Mouse (Mus musculus): Measurements from ENCODE around the gene Ptges3. TPM values are rescaled to one million over a fixed set of nuclear protein-coding genes. Genes with fewer than 3 reads are reported as not detected.

Gene Ptges3
- polyA plus RNA-seq (2016; fragmentation: Nextera tagmentation; extraction: Ambion mirVana), result 544 and 661 TPM in 2 replicates

DNA sequence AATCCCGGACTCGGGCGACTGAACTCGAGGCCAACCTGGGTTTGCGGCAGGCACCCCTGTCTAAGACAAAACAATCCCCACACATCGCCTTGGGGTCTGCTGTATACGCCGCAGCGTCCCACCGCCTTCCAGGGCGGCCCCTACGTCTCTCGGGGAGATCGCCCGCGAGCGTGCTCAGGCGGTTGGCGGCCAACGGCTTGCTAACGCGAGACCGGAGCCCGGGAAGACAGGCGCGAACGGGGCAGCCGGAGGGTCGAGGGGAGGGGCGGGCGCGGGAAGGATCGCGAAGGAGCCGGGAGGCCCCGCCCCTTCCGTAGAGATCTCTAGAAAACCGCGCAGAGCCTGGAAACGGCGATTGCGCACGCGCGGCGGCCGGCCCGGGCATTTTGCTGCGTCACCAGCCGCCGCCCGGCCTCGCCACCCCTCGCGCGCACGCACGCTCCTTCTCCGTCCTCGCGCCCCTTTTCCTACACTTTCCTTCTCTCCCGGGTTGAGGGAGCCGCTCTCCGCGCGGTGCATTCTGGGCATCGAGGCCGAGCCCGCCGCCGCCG is at the start of gene Ptges3:
Gene Ptges3 (plus strand): TSS at position 354 of the 551 bp plus-strand sequence.
- peak; percentile 98 for DNase-seq (ENCODE audit: low spot score)
- H3K9me3 ChIP-seq, result no peaks in the 10 kb centered on the region
- H3K27ac ChIP-seq, result peak within 1 kb of the TSS; percentile 95
- H3K4me1 ChIP-seq (replicated peaks), result peaks cover 34% of the 10 kb centered on the region
- WGBS, result under 1% methylated on average over 72 of the region's 72 CpGs
- peaks cover 28% of the 10 kb centered on the region for H3K36me3 ChIP-seq
- no peaks in the 10 kb centered on the region for H3K27me3 ChIP-seq (ENCODE audit: insufficient read depth, poor library complexity, severe bottlenecking)
- peak within 1 kb of the TSS; percentile 99 for H3K4me3 ChIP-seq

DNA sequence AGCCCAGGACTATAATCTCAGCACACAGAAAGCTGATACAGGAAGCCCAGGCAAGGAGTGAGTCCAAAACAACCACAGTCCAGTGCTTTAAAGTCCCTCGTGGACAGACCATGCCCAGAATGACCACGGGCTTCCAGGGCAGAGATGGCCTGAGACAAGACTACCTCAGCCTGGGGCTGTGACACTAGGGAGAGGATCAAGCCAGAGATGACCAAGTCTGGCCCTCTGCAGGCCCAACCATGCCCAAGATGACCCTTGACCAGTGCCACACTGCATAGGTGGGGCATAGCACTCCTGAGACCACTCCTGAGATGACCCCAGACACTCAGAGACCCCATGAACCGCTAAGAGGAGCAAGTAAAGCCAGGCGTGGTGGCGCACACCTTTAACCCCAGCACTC is 49.0 kb upstream of the Ptges3 start:
- Histone ChIP-seq H3K4me1 (replicated peaks) (no peaks in the 10 kb centered on the region), H3K36me3 (no peaks in the 10 kb centered on the region), H3K9me3 (no peaks in the 10 kb centered on the region), H3K27ac (no peak overlapping the region), H3K27me3 (ENCODE audit: insufficient read depth, poor library complexity, severe bottlenecking) (no peaks in the 10 kb centered on the region), H3K4me3 (no peak overlapping the region)
- no peak for DNase-seq (ENCODE audit: low spot score)
- WGBS, result 86% methylated on average over 5 of the region's 5 CpGs

DNA sequence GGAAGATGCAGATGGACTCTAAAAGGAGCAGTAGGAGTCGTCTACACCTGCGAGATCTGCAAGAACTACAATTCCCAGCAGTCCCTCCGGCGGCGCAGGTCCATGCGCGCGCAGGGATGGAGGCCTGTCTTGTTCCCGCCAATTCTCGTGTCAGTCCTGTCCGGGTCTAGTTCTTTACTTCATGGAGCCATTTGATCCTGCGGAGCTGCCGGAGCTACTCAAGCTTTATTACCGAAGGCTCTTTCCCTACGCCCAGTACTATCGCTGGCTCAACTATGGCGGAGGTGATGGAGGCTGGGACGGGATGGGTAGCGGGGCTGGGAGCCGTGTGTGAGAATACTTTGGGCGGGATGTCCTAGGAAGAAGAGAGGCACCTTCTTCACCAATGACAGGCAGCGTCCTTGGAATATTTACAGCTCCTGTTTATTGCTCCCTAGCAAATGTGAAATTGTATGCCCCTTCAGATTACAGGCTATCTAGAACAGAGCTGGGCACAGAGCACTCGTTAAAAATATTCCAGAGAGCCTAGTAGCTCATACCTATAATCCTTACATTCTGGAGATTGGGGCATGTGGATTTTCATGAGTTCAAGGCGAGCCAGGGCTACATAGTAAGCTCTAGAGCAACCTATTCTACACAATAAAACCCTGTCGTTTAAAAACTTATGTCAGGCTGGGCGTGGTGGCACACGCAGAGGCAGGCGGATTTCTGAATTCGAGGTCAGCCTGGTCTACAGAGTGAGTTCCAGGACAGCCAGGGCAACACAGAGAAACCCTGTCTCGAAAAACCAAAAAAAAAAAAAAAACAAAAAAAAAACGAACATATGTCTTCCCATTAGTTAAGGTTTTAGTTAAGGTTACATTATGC is 43.5 kb upstream of the Ptges3 start, which contains the start of gene Prim1:
Gene Prim1 (plus strand): TSS at position 101 of the 867 bp plus-strand sequence.
- DNase-seq (ENCODE audit: low spot score), result peak; percentile 89
- 6% methylated on average over 31 of the region's 31 CpGs for WGBS
- Histone ChIP-seq H3K27ac (peak within 1 kb of the TSS; percentile 90), H3K27me3 (ENCODE audit: insufficient read depth, poor library complexity, severe bottlenecking) (no peaks in the 10 kb centered on the region), H3K4me3 (peak within 1 kb of the TSS; percentile 64), H3K36me3 (peaks cover 28% of the 10 kb centered on the region), H3K4me1 (replicated peaks) (peaks cover 17% of the 10 kb centered on the region), H3K9me3 (no peaks in the 10 kb centered on the region)

DNA sequence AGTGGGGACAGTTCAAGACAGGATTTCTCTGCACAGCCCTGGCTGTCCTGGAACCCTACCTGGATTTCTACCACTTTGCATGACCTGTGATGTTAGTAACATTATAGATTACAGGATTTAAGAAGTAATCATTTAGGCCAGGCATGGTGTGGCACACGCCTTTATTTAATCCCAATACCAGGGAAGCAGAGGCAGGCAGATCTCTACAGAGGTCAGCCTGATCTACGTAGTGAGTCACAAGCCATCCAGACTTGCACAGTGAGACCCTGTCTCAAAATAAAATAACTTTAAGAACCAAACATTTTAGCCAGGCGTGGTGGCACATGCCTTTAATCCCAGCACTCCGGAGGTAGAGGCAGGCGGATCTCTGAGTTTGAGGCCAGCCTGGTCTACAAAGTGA is 36.6 kb upstream of the Ptges3 start:
- Histone ChIP-seq H3K4me1 (replicated peaks) (0 out of 2 replicates have a peak, but pooled peaks cover 2% of the 10 kb centered on the region), H3K36me3 (peaks cover 93% of the 10 kb centered on the region), H3K27ac (no peak overlapping the region), H3K4me3 (no peak overlapping the region), H3K27me3 (ENCODE audit: insufficient read depth, poor library complexity, severe bottlenecking) (no peaks in the 10 kb centered on the region), H3K9me3 (no peaks in the 10 kb centered on the region)
- DNase-seq (ENCODE audit: low spot score), result no peak
- 93% methylated on average over 5 of the region's 5 CpGs for WGBS

DNA sequence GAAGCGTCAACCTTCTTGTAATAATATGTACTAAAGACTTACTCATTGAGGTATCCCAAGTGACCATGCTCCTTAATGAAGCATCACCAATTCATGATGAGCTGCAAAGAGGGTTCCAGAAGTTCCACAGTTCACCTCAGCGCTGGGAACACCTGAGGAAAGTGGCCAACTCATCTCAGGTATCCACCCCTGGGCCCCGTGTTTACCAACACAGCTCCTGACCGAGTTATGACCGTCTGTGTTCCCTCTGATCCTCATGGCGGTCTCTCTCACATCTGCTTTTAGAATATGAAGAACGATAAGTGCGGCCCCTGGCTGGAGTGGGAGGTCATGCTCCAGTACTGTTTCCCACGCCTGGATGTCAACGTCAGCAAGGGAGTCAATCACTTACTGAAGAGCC is 35.3 kb upstream of the Ptges3 start:
- H3K4me3 ChIP-seq, result no peak overlapping the region
- no peaks in the 10 kb centered on the region for H3K27me3 ChIP-seq (ENCODE audit: insufficient read depth, poor library complexity, severe bottlenecking)
- DNase-seq (ENCODE audit: low spot score), result no peak
- no peak overlapping the region for H3K27ac ChIP-seq
- WGBS, result 95% methylated on average over 10 of the region's 10 CpGs
- H3K4me1 ChIP-seq (replicated peaks), result 0 out of 2 replicates have a peak, but pooled peaks cover 2% of the 10 kb centered on the region
- H3K36me3 ChIP-seq, result peaks cover 98% of the 10 kb centered on the region
- no peaks in the 10 kb centered on the region for H3K9me3 ChIP-seq

DNA sequence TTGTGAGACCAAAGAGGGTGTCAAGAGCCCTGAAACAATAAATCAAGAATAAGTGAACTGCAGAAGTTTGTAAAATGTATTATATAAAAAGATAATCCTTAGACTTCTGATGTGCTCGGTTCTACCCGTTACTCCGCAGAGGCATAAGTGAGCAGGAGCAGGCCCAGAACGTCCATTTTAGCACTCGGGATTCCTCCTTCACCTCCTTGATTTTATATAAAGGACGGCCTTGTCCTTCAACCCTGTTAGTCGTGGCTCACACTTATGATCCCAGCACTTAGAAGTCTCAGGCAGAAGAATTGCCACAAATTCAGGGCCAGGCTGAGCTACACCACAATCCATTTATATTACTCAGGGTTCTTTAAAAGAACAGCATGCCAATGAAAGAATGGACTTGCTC is 28.8 kb upstream of the Ptges3 start:
- 91% methylated on average over 7 of the region's 7 CpGs for WGBS
- H3K27me3 ChIP-seq (ENCODE audit: insufficient read depth, poor library complexity, severe bottlenecking), result no peaks in the 10 kb centered on the region
- H3K4me1 ChIP-seq (replicated peaks), result peaks cover 4% of the 10 kb centered on the region
- no peak for DNase-seq (ENCODE audit: low spot score)
- H3K36me3 ChIP-seq, result peaks cover 71% of the 10 kb centered on the region
- H3K4me3 ChIP-seq, result no peak overlapping the region
- H3K9me3 ChIP-seq, result no peaks in the 10 kb centered on the region
- no peak overlapping the region for H3K27ac ChIP-seq

DNA sequence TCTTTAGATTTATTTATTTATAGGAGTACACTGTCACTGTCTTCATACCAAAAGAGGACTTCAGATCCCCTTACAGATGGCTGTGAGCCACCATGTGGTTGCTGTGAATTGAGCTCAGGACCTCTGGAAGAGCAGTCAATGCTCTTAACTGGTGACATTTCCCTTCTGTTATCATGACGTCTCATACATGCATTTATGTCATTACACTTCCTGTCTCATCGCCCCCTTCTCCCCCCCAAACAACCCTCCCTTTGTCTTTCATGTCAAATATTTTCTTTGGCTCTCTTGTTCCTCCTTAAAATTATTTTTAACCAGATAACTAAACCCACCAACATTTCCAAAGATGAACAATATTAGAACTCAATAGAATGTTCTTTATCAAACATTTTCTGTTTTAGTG is 27.9 kb upstream of the Ptges3 start:
- DNase-seq (ENCODE audit: low spot score), result no peak
- Histone ChIP-seq H3K4me3 (no peak overlapping the region), H3K36me3 (peaks cover 61% of the 10 kb centered on the region), H3K9me3 (no peaks in the 10 kb centered on the region), H3K27ac (no peak overlapping the region), H3K27me3 (ENCODE audit: insufficient read depth, poor library complexity, severe bottlenecking) (no peaks in the 10 kb centered on the region), H3K4me1 (replicated peaks) (peaks cover 4% of the 10 kb centered on the region)
- 89% methylated on average over 2 of the region's 2 CpGs for WGBS

DNA sequence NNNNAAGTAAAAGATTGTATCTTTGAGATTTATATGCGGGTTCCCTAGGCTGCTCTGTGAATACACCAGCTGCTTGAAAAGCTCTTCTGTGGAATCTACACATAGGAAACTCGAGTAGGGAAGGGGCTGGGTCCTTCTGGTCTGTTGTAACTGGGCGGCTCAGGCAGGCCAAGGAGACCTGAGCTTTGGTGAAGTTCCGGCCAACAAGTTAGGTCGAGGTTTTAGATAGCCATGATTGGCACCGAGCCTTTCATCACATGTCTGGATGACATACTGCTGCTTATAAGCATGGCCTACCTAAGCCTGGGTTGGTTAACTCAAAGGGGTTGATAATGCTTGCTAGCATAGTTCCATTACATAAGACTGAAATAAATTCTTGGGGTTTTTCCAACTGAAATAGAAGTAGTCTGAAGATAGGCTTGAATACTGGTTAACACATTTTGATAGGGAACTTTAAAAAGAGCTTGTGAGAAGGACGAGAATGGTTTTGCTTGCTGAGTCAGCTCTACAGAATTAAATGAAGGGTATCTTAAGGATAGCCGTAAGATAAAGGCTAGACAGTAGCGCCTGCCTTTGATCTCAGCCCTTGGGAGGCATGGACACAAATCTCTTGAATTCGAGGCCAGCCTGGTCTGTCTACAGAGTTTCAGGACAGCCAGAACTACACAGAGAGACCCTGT is 21.9 kb upstream of the Ptges3 start:
- H3K4me3 ChIP-seq, result peak overlapping the region; percentile 98
- no peaks in the 10 kb centered on the region for H3K9me3 ChIP-seq
- H3K36me3 ChIP-seq, result peaks cover 49% of the 10 kb centered on the region
- 14% methylated on average over 10 of the region's 10 CpGs for WGBS
- H3K27ac ChIP-seq, result peak overlapping the region; percentile 99
- no peak for DNase-seq (ENCODE audit: low spot score)
- peaks cover 35% of the 10 kb centered on the region for H3K4me1 ChIP-seq (replicated peaks)
- no peaks in the 10 kb centered on the region for H3K27me3 ChIP-seq (ENCODE audit: insufficient read depth, poor library complexity, severe bottlenecking)

DNA sequence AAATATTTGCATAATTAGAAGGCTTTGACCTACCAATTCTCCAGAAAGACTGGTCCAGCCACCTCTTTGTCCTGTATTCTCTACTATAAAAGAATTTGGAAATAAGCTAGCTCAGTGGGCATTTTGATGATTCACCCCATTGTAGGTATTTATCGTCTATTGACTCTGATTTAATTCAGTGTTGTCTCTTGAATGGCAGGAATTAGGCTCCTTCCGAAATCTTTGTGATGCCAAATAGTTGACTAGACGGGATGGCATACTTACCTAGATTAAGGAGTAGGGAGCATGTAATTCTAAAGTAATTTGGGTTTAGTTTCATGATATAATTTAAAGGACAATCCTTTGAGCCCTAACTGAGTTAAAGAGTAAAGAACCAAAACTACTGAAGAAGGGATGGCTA is 20.8 kb upstream of the Ptges3 start:
- Histone ChIP-seq H3K4me1 (replicated peaks) (peaks cover 37% of the 10 kb centered on the region), H3K36me3 (peaks cover 58% of the 10 kb centered on the region), H3K4me3 (peak overlapping the region; percentile 98), H3K27ac (no peak overlapping the region), H3K9me3 (no peaks in the 10 kb centered on the region), H3K27me3 (ENCODE audit: insufficient read depth, poor library complexity, severe bottlenecking) (no peaks in the 10 kb centered on the region)
- 78% methylated on average over 3 of the region's 3 CpGs for WGBS
- no peak for DNase-seq (ENCODE audit: low spot score)

DNA sequence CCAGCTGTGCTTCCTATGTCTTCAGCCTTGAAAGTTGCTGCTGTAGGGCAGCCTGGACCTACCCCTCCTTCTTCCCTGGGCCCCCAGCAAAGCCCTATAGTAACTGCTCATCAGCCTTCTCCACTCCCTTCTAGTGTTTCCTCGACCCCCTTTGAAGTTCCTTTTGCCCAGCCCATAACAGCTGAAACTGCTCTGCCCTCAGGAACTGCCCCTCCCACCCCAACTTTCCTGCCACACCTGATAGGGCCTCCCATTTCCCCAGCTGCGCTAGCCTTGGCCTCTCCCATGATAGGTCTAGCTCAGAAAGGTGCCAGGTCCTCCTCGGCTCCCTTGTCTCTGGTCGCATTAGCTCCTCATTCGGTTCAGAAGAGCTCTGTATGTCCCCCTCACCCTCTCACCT is 19.6 kb upstream of the Ptges3 start:
- Histone ChIP-seq H3K4me1 (replicated peaks) (peaks cover 49% of the 10 kb centered on the region), H3K4me3 (no peak overlapping the region), H3K9me3 (no peaks in the 10 kb centered on the region), H3K27me3 (ENCODE audit: insufficient read depth, poor library complexity, severe bottlenecking) (no peaks in the 10 kb centered on the region), H3K36me3 (peaks cover 71% of the 10 kb centered on the region), H3K27ac (no peak overlapping the region)
- DNase-seq (ENCODE audit: low spot score), result no peak
- WGBS, result 72% methylated on average over 5 of the region's 5 CpGs

DNA sequence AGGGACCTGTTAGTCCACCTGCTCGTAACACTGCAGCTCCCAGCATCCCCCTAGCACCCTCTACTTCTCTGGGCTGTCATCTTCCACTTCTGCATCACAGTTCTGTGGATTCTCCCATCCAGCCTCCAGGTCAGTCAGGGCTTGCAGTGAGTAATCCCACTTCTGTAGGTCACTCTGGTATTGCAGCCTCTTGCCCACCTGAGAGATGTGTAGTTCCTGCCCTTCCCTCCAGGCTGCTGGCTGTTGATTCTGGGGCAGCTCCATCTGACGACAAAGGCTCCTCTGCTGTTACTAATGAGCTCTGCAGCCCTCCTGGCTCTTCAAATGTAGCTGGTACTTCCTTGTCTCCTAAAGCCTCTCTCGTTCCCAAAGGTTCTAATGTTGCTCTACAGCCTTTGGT is 18.9 kb upstream of the Ptges3 start:
- DNase-seq (ENCODE audit: low spot score), result no peak
- Histone ChIP-seq H3K9me3 (no peaks in the 10 kb centered on the region), H3K4me1 (replicated peaks) (peaks cover 51% of the 10 kb centered on the region), H3K27me3 (ENCODE audit: insufficient read depth, poor library complexity, severe bottlenecking) (no peaks in the 10 kb centered on the region), H3K36me3 (peaks cover 78% of the 10 kb centered on the region), H3K27ac (no peak overlapping the region), H3K4me3 (no peak overlapping the region)
- 79% methylated on average over 3 of the region's 3 CpGs for WGBS

DNA sequence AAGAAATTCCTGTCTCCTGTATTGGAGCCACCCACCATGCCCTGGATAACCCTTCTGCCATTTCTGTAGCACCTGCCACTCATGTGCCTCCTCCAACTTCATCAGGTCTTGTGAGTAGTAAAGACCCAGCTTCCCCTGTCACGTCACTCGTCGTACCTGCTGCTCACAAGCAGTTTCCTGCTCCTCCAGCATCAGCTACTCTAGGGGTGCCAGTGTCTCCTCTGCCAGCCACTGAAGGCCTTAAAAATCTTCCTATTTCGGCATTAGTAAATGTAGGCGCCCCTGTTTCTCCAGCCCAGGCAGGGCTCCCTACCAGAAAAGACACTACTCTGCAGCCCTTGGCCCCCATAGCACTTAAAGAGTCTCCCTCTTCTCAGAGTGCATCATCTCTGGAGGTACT is 18.5 kb upstream of the Ptges3 start:
- Histone ChIP-seq H3K27ac (no peak overlapping the region), H3K4me1 (replicated peaks) (peaks cover 52% of the 10 kb centered on the region), H3K9me3 (no peaks in the 10 kb centered on the region), H3K36me3 (peaks cover 82% of the 10 kb centered on the region), H3K27me3 (ENCODE audit: insufficient read depth, poor library complexity, severe bottlenecking) (no peaks in the 10 kb centered on the region), H3K4me3 (no peak overlapping the region)
- DNase-seq (ENCODE audit: low spot score), result no peak
- WGBS, result 96% methylated on average over 5 of the region's 5 CpGs

DNA sequence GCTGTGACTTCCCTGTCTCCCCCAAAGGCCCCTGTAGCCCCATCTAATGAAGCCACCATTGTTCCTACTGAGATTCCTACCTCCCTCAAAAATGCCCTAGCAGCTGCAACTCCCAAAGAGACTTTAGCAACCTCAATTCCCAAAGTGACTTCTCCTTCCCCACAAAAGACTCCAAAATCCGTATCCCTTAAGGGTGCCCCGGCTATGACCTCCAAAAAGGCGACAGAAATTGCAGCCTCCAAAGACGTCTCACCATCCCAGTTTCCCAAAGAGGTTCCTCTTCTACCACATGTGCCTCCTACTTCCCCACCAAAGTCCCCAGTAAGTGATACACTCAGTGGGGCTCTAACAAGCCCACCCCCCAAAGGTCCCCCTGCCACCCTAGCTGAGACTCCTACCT is 17.1 kb upstream of the Ptges3 start:
- Histone ChIP-seq H3K4me3 (no peak overlapping the region), H3K27me3 (ENCODE audit: insufficient read depth, poor library complexity, severe bottlenecking) (no peaks in the 10 kb centered on the region), H3K9me3 (no peaks in the 10 kb centered on the region), H3K4me1 (replicated peaks) (peaks cover 52% of the 10 kb centered on the region), H3K27ac (no peak overlapping the region), H3K36me3 (peaks cover 95% of the 10 kb centered on the region)
- WGBS, result 82% methylated on average over 4 of the region's 4 CpGs
- DNase-seq (ENCODE audit: low spot score), result no peak
